Mouse (Mus musculus): ENCODE data around the gene Rsrp1.
"Not testable (repeated sequence)": the region's sequence is repeated elsewhere in the genome, so short reads cannot be mapped to it uniquely, and the experiment has no call there.

The Rsrp1 gene

GRCm38 (mm10) chr4:134923258-134924018 lies at the start of gene Rsrp1:
Gene Rsrp1, plus strand, starts transcription at chr4:134923592.
- peak; percentile 92 for DNase-seq (ENCODE audit: low spot score)

GRCm38 (mm10) chr4:134876171-134876570 lies 47.2 kb upstream of the Rsrp1 start:
- no peak for DNase-seq (ENCODE audit: low spot score)

- peak; percentile 74 for DNase-seq (ENCODE audit: low spot score)
Measured at GRCm38 (mm10) chr4:134879410-134879981, 43.9 kb upstream of the Rsrp1 start.

- no peak for DNase-seq (ENCODE audit: low spot score)
Measured at GRCm38 (mm10) chr4:134880041-134880440, 43.4 kb upstream of the Rsrp1 start.

- DNase-seq (ENCODE audit: low spot score): peak; percentile 35
Measured at GRCm38 (mm10) chr4:134883266-134883665, 40.1 kb upstream of the Rsrp1 start.

GRCm38 (mm10) chr4:134883808-134884207 lies 39.6 kb upstream of the Rsrp1 start:
- DNase-seq (ENCODE audit: low spot score): no peak

- DNase-seq (ENCODE audit: low spot score): no peak
Measured at GRCm38 (mm10) chr4:134884364-134884763, 39.0 kb upstream of the Rsrp1 start.

GRCm38 (mm10) chr4:134892096-134892495 lies 31.3 kb upstream of the Rsrp1 start:
- peak; percentile 22 for DNase-seq (ENCODE audit: low spot score)

GRCm38 (mm10) chr4:134897256-134897655 lies 26.1 kb upstream of the Rsrp1 start:
- DNase-seq (ENCODE audit: low spot score): no peak

GRCm38 (mm10) chr4:134901126-134901525 lies 22.3 kb upstream of the Rsrp1 start:
- DNase-seq (ENCODE audit: low spot score): no peak

- no peak for DNase-seq (ENCODE audit: low spot score)
Measured at GRCm38 (mm10) chr4:134903046-134903445, 20.3 kb upstream of the Rsrp1 start.

GRCm38 (mm10) chr4:134911406-134911805 lies 12.0 kb upstream of the Rsrp1 start:
- not testable (repeated sequence) for DNase-seq (ENCODE audit: low spot score)

- DNase-seq (ENCODE audit: low spot score): peak; percentile 72
Measured at GRCm38 (mm10) chr4:134913413-134913812, 10.0 kb upstream of the Rsrp1 start.

- DNase-seq (ENCODE audit: low spot score): no peak
Measured at GRCm38 (mm10) chr4:134914122-134914863, 9.1 kb upstream of the Rsrp1 start.

GRCm38 (mm10) chr4:134914864-134915209 lies 8.6 kb upstream of the Rsrp1 start, which contains the start of gene Tmem50a:
Gene Tmem50a, minus strand, starts transcription at chr4:134915024.
- DNase-seq (ENCODE audit: low spot score): peak; percentile 97

GRCm38 (mm10) chr4:134915223-134916050 lies 8.0 kb upstream of the Rsrp1 start:
- peak; percentile 19 for DNase-seq (ENCODE audit: low spot score)

GRCm38 (mm10) chr4:134917194-134917593 lies 6.2 kb upstream of the Rsrp1 start:
- no peak for DNase-seq (ENCODE audit: low spot score)

- no peak for DNase-seq (ENCODE audit: low spot score)
Measured at GRCm38 (mm10) chr4:134918381-134918780, 5.0 kb upstream of the Rsrp1 start.

- no peak for DNase-seq (ENCODE audit: low spot score)
Measured at GRCm38 (mm10) chr4:134919733-134920540, 3.5 kb upstream of the Rsrp1 start.

GRCm38 (mm10) chr4:134920631-134921030 lies 2.8 kb upstream of the Rsrp1 start:
- DNase-seq (ENCODE audit: low spot score): no peak

GRCm38 (mm10) chr4:134921703-134922102 lies 1.7 kb upstream of the Rsrp1 start:
- DNase-seq (ENCODE audit: low spot score): no peak
